Mouse (Mus musculus) C2C12 (cell line): ENCODE results near the gene Ahnak2. TPM values are rescaled to one million over a fixed set of nuclear protein-coding genes. Genes with fewer than 3 reads are reported as not detected.

Experiments
- H3K27me3 ChIP-seq: one replicate; pipeline ENCODE4 v1.6.1; 2011; ENCODE audit not compliant: control insufficient read depth, insufficient read depth, insufficient read length
- H3K36me3 ChIP-seq: one replicate; pipeline ENCODE4 v1.6.1; 2011; ENCODE audit not compliant: control insufficient read depth, insufficient read depth
- H3K4me3 ChIP-seq: one replicate; pipeline ENCODE4 v1.5.1; 2011; ENCODE audit warnings: mild to moderate bottlenecking, control low read depth; ENCODE audit not compliant: poor library complexity, insufficient read depth, severe bottlenecking
- H3K79me2 ChIP-seq: one replicate; pipeline ENCODE4 v1.6.1; 2011; ENCODE audit not compliant: control insufficient read depth, insufficient read depth
- H3K79me3 ChIP-seq: one replicate; pipeline ENCODE4 v1.6.1; 2011; ENCODE audit warnings: low read depth, control low read depth
- H3ac ChIP-seq: one replicate; pipeline ENCODE3; 2011; ENCODE audit warnings: low read depth; ENCODE audit not compliant: control insufficient read depth, insufficient read length
- CEBPB ChIP-seq: IDR thresholded peaks from one replicate; pipeline ENCODE4 v1.6.1; 2011; ENCODE audit warnings: low read depth, mild to moderate bottlenecking, control low read depth, moderate library complexity
- CTCF ChIP-seq: IDR thresholded peaks from one replicate; pipeline ENCODE4 v1.5.1; 2011; ENCODE audit not compliant: control insufficient read depth, insufficient read depth, insufficient read length
- FOSL1 ChIP-seq: IDR thresholded peaks from one replicate; pipeline ENCODE4 v1.8.0; 2011; ENCODE audit warnings: mild to moderate bottlenecking, low read length; ENCODE audit not compliant: poor library complexity, insufficient read depth, severe bottlenecking
- MAX ChIP-seq: IDR thresholded peaks from one replicate; pipeline ENCODE4 v1.6.1; 2011; ENCODE audit warnings: mild to moderate bottlenecking, control low read depth
- MYOD1 ChIP-seq: IDR thresholded peaks from one replicate; pipeline ENCODE4 v1.6.1; 2011; ENCODE audit warnings: low read depth; ENCODE audit not compliant: control insufficient read depth, insufficient read length
- MYOG ChIP-seq: IDR thresholded peaks from one replicate; pipeline ENCODE4 v1.6.1; 2011; ENCODE audit not compliant: control insufficient read depth, insufficient read length; ENCODE audit errors: extremely low read depth
- USF1 ChIP-seq: IDR thresholded peaks from one replicate; pipeline ENCODE4 v1.6.1; 2011; ENCODE audit warnings: low read depth, mild to moderate bottlenecking, control low read depth, moderate library complexity
- microRNA-seq: library from miRNA; unstranded; fragments of <30 nt; microRNA quantifications from one replicate; pipeline ENCODE4, GENCODE M21; 2019; ENCODE audit warnings: borderline microRNAs expressed
- polyA plus RNA-seq: library from polyadenylated mRNA; unstranded; fragments of >200 nt; fragmentation: generic; extraction: Trizol; gene quantifications from one replicate; pipeline ENCODE4 v1.2.1, GENCODE M21; 2012; ENCODE audit warnings: missing spikeins

The Ahnak2 gene
- polyA plus RNA-seq, 1 experiment, result 15.8 TPM

DNA sequence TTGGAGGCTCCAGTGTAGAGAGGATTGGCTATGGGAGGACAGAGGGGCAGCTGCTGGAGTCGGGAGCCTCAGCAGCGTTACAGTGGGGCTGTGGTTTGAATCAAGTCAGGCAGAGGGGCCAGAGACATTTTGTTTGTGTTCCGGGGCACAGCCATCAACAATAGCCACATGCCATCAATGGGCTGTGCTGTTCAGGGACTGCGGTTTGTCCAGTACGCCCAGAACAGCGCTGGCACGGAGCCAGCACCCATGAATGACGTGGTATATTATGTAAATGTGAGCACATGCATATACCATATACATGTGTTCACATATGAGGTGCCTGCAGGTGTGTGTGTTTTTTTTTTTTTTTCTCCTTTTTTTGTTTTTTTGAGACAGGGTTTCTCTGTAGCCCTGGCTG, 74.7 kb downstream of the Ahnak2 start:
- Histone ChIP-seq H3ac (no peak overlapping the region), H3K4me3 (no peak overlapping the region), H3K79me2 (peaks cover 63% of the 10 kb centered on the region), H3K79me3 (peaks cover 14% of the 10 kb centered on the region), H3K36me3 (peaks cover 31% of the 10 kb centered on the region), H3K27me3 (no peaks in the 10 kb centered on the region)
- TF ChIP-seq CEBPB (no peak), FOSL1 (no peak), USF1 (no peak), MYOG (no peak), MAX (no peak), MYOD1 (no peak), CTCF (no peak)

DNA sequence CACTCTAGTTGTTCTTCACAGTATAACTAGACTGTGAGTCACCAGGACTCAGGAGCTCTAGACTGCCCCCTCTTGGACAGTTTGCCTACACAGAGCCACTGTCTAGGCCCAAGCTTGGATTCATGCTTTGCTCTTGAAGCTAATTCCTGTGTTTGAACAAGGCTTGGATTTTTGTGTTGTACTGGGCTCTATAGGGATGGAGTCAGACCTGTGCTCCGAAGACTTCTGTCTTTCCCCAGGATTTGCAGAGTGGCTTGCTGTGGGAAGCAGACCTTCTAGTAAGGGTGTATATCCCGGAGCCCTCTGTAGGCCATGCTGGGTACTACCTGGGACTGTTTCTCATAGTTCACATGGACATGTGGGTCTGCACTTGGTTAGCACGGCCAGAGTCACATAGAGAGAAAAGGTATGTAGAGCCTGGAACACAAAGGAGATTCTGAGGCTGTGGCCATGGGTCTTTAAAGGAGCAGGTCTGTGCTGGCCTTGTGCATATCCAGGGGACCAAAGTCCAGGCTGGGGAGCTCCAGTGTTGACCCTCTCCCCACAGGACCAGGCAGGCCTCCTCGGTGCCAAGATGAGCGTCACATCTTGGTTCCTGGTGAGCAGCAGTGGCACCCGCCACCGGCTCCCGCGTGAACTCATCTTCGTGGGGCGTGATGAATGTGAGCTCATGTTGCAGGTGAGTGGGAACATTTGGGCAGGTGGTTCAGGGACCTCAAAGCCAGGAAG, 78.2 kb downstream of the Ahnak2 start:
- TF ChIP-seq MYOG (no peak), CTCF (peak; percentile 24), MYOD1 (no peak), CEBPB (no peak), FOSL1 (peak; percentile 16)
- peaks cover 17% of the 10 kb centered on the region for H3K36me3 ChIP-seq
- no peak overlapping the region for H3K4me3 ChIP-seq
- H3K79me3 ChIP-seq, result peaks cover 11% of the 10 kb centered on the region
- H3K27me3 ChIP-seq, result no peaks in the 10 kb centered on the region
- peaks cover 55% of the 10 kb centered on the region for H3K79me2 ChIP-seq
- no peak overlapping the region for H3ac ChIP-seq

DNA sequence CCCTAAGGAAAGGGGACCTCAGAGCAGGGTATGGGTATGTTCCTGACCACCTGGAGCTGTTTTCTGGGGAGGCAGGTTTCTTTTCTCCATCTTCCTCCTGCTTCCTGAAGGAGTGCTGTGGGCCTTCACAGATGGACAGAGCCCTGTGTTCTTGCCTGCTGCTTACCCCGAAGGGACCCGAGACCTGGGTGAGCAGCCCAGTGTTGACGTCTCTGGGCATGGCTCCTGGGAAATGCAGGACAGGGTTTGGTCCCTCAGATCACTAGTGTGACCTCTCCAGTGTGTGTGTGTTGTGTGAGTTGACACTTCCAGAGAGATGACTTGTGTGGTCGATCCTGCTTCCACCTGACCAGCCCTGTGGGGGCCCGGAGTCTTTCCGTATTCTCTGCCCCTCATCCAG, 79.0 kb downstream of the Ahnak2 start:
- peaks cover 8% of the 10 kb centered on the region for H3K79me3 ChIP-seq
- H3ac ChIP-seq, result peak overlapping the region; percentile 18
- peak overlapping the region; percentile 55 for H3K4me3 ChIP-seq
- H3K27me3 ChIP-seq, result no peaks in the 10 kb centered on the region
- peaks cover 48% of the 10 kb centered on the region for H3K79me2 ChIP-seq
- TF ChIP-seq USF1 (no peak), MYOG (no peak)
- H3K36me3 ChIP-seq, result peaks cover 13% of the 10 kb centered on the region

DNA sequence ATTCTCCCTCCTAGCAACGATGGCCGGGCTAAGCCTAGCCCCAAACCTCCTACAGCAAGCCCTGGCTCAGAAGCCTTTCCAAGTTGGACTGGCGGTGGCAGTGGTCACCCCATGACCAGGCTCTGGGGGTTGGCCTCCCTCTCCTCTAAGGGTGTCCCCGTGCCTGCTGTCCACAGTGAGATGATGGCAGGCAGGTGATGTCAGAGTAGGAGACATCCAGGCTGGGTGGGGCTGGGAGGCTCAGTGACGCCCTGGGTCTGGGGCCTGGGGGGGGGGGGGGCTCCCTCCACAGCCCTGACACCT, 79.5 kb downstream of the Ahnak2 start:
- peaks cover 48% of the 10 kb centered on the region for H3K79me2 ChIP-seq
- TF ChIP-seq USF1, result no peak
- no peak for TF ChIP-seq MYOD1
- no peak for TF ChIP-seq CEBPB
- TF ChIP-seq MYOG, result no peak

DNA sequence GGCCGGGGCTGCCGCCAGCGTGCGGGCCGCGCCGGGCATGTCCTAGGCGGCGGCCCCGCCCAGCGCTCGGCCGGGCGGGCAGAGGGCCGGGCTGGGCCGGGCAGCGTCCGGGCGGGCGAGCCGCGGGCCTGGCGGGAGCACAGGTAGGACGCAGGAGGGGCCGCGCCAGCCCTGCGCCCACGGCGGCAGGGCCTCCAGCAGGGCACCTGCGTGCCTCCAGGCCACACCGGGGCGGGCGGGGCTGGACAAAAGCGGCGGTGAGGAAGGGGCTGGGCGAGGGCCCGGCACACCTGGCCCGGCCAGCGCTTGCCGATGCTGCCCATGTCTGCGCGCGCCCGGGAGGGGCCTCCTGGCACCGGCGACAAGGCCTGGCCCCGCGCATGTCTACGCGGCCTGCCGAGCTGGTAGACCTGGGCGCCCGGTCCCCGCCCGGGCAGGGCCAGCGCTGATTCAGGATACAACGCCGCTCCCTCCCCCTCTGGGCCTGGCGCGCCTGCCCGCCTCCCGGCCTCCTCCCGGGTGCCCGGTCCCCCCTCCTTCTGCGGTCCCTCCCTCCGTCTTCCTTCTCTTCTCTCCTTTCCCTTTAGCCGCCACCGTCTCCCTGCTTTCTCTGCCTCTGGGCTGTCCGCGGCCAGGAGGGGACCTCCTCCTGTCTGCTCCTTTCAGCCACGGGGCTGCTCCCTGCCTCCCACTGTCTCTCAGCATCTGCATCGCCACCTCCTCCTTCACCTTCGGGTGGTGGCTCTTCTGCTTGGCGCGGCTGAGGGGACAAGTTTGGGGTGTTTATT, 80.0 kb downstream of the Ahnak2 start:
- peaks cover 44% of the 10 kb centered on the region for H3K79me2 ChIP-seq
- no peaks in the 10 kb centered on the region for H3K27me3 ChIP-seq
- H3ac ChIP-seq, result peak overlapping the region; percentile 96
- H3K4me3 ChIP-seq, result peak overlapping the region; percentile 55
- peaks cover 13% of the 10 kb centered on the region for H3K36me3 ChIP-seq
- TF ChIP-seq MYOG, result no peak
- no peak for TF ChIP-seq CEBPB
- TF ChIP-seq CTCF, result no peak
- TF ChIP-seq MAX, result no peak
- no peak for TF ChIP-seq MYOD1
- no peak for TF ChIP-seq FOSL1
- no peak for TF ChIP-seq USF1
- H3K79me3 ChIP-seq, result peaks cover 8% of the 10 kb centered on the region

More for the DNA sequence above, 79.5 kb downstream of the Ahnak2 start:
- peaks cover 8% of the 10 kb centered on the region for H3K79me3 ChIP-seq
- peak overlapping the region; percentile 96 for H3ac ChIP-seq
- H3K27me3 ChIP-seq, result no peaks in the 10 kb centered on the region
- H3K4me3 ChIP-seq, result peak overlapping the region; percentile 55
- H3K36me3 ChIP-seq, result peaks cover 13% of the 10 kb centered on the region

Small RNAs within 50 kb of the gene (microRNA-seq; reads per million reads assigned to microRNA genes)
- 1.6 reads per million, percentile 36 among the genes with 10 or more reads in this experiment for gene Mir6940

Other genes with a start within 250 kb of the Ahnak2 start
- 118 TPM for gene Inf2, start 213.9 kb downstream of the Ahnak2 start, polyA plus RNA-seq
- gene Adssl1, start 182.6 kb downstream of the Ahnak2 start, polyA plus RNA-seq, result 10.1 TPM
- gene Siva1, start 158.0 kb downstream of the Ahnak2 start, polyA plus RNA-seq, result 164 TPM
- gene Akt1, start 127.8 kb downstream of the Ahnak2 start, polyA plus RNA-seq, result 297 TPM
- gene Zbtb42, start 123.8 kb downstream of the Ahnak2 start, polyA plus RNA-seq, result 4.2 TPM
- 33.3 TPM for gene Cep170b, start 82.2 kb downstream of the Ahnak2 start, polyA plus RNA-seq
- not detected for gene Pld4, start 42.0 kb downstream of the Ahnak2 start, polyA plus RNA-seq
- 25.2 TPM for gene Clba1, start 6.3 kb upstream of the Ahnak2 start, polyA plus RNA-seq
- gene Cdca4, start 26.8 kb upstream of the Ahnak2 start, polyA plus RNA-seq, result 61.9 TPM
- gene Gpr132, start 65.6 kb upstream of the Ahnak2 start, polyA plus RNA-seq, result 0.06 TPM
- 85.1 TPM for gene Jag2, start 127.1 kb upstream of the Ahnak2 start, polyA plus RNA-seq
- 77.7 TPM for gene Nudt14, start 139.5 kb upstream of the Ahnak2 start, polyA plus RNA-seq
- 17.2 TPM for gene Btbd6, start 173.8 kb upstream of the Ahnak2 start, polyA plus RNA-seq
- 27.2 TPM for gene Brf1, start 198.0 kb upstream of the Ahnak2 start, polyA plus RNA-seq
- 48.8 TPM for gene Pacs2, start 211.9 kb upstream of the Ahnak2 start, polyA plus RNA-seq